Mouse (Mus musculus) gastrocnemius, adult 2 months (tissue): ENCODE results near the gene Dnaja3. TPM values are rescaled to one million over a fixed set of nuclear protein-coding genes. Genes with fewer than 3 reads are reported as not detected.

Experiments used
- DNase-seq: peaks from one replicate; pipeline ENCODE4 v3.0.0; 2022
- H3K27ac ChIP-seq: fragments of 200-600 bp; 2 replicates; pipeline ENCODE4 v1.8.1; 2022; ENCODE audit warnings: mild to moderate bottlenecking
- H3K4me3 ChIP-seq: fragments of 200-600 bp; 2 replicates; pipeline ENCODE4 v1.8.1; 2022; ENCODE audit warnings: mild to moderate bottlenecking, moderate library complexity
- CTCF ChIP-seq: fragments of 200-600 bp; IDR thresholded peaks from 2 replicates; pipeline ENCODE4 v1.8.1; 2022; ENCODE audit warnings: antibody characterized with exemption, mild to moderate bottlenecking, moderate library complexity
- intact Hi-C: fragments of 180-260 bp; cut with DNase I; formaldehyde crosslinking; loops from one replicate; pipeline ENCODE4 v1.15.1; 2025
- long read RNA-seq, 2 experiments: library from polyadenylated mRNA; stranded (forward); transcript quantifications; one replicate each; pipeline ENCODE4 v2.0.0; 2021
- total RNA-seq, 2 experiments: library from RNA; stranded (reverse); gene quantifications; 2 replicates each; pipeline ENCODE4 v1.2.3; 2021

Dnaja3 gene
- 100 to 1,000 TPM in 1 of 2 experiments, 10 to 100 TPM in 1; 86.4 to 110 TPM for total RNA-seq
- long read RNA-seq, experiment 1, transcript Dnaja3-201 (12 exons, 2,648 nt): minor isoform, 50 of 238 reads
- long read RNA-seq, experiment 1, transcript Dnaja3-202 (11 exons, 2,505 nt): major isoform, 166 of 238 reads
- long read RNA-seq, experiment 1, partial matches to known transcripts: 7 of 238 reads
- long read RNA-seq, experiment 1, other reads (novel, unspliced or antisense): 15 of 238 reads
- long read RNA-seq, experiment 2, transcript Dnaja3-201 (12 exons, 2,648 nt): minor isoform, 56 of 247 reads
- long read RNA-seq, experiment 2, transcript Dnaja3-202 (11 exons, 2,505 nt): major isoform, 176 of 247 reads
- long read RNA-seq, experiment 2, partial matches to known transcripts: 2 of 247 reads
- long read RNA-seq, experiment 2, other reads (novel, unspliced or antisense): 13 of 247 reads

GRCm38 (mm10) chr16:4639831-4640237 is at the start of gene Dnaja3, which contains the start of gene Vasn:
Dnaja3 (plus strand) TSS chr16:4639989.
Vasn (plus strand) TSS chr16:4639941.
- DNase-seq: peak; percentile 93
- TF ChIP-seq CTCF: no peak
- intact Hi-C loops: no loop called here
- Histone ChIP-seq H3K4me3 (peak within 1 kb of the TSS; percentile 84), H3K27ac (peak within 1 kb of the TSS; percentile 91)

- intact Hi-C loops: no loop called here
These were observed 49.6 kb upstream of the Dnaja3 start for GRCm38 (mm10) chr16:4590236-4590635.

GRCm38 (mm10) chr16:4592909-4593875 is 46.6 kb upstream of the Dnaja3 start:
- intact Hi-C loops: loop anchor here (1.0 kb wide), 1 partner anchor 14 kb away; no protein-coding TSS in a partner anchor
- TF ChIP-seq CTCF: peak; percentile 64
- H3K4me3 ChIP-seq: peak overlapping the region; percentile 89
- peak overlapping the region; percentile 87 for H3K27ac ChIP-seq
- peak; percentile 64 for DNase-seq

More at GRCm38 (mm10) chr16:4590236-4590635, 49.6 kb upstream of the Dnaja3 start:
- Histone ChIP-seq H3K4me3 (no peak overlapping the region), H3K27ac (no peak overlapping the region)
- no peak for TF ChIP-seq CTCF
- no peak for DNase-seq

- H3K27ac ChIP-seq: peak within 1 kb of the TSS; percentile 87
- DNase-seq: peak; percentile 79
- TF ChIP-seq CTCF: no peak
- peak within 1 kb of the TSS; percentile 89 for H3K4me3 ChIP-seq
- intact Hi-C loops: loop anchor here (1.0 kb wide), 1 partner anchor 13 kb away; no protein-coding TSS in a partner anchor
These were observed 45.6 kb upstream of the Dnaja3 start, which contains the start of gene Glis2 for GRCm38 (mm10) chr16:4593971-4594813. Glis2 (plus strand) TSS chr16:4594713.

- intact Hi-C loops: no loop called here
- Histone ChIP-seq H3K4me3 (peak overlapping the region; percentile 89), H3K27ac (peak overlapping the region; percentile 87)
- DNase-seq: no peak
- no peak for TF ChIP-seq CTCF
These were observed 44.8 kb upstream of the Dnaja3 start for GRCm38 (mm10) chr16:4594814-4595526.

- intact Hi-C loops: no loop called here
- H3K27ac ChIP-seq: peak overlapping the region; percentile 87
- peak overlapping the region; percentile 89 for H3K4me3 ChIP-seq
- peak; percentile 65 for DNase-seq
- TF ChIP-seq CTCF: no peak
These were observed 44.2 kb upstream of the Dnaja3 start for GRCm38 (mm10) chr16:4595527-4595963.

- TF ChIP-seq CTCF: no peak
- DNase-seq: peak; percentile 40
- peak overlapping the region; percentile 87 for H3K27ac ChIP-seq
- intact Hi-C loops: no loop called here
- H3K4me3 ChIP-seq: peak overlapping the region; percentile 89
These were observed 43.6 kb upstream of the Dnaja3 start for GRCm38 (mm10) chr16:4596141-4596728.

GRCm38 (mm10) chr16:4596836-4597235 is 43.0 kb upstream of the Dnaja3 start:
- peak overlapping the region; percentile 87 for H3K27ac ChIP-seq

GRCm38 (mm10) chr16:4597296-4597695 is 42.5 kb upstream of the Dnaja3 start:
- H3K4me3 ChIP-seq: peak overlapping the region; percentile 89; the same call in 1 of the 2 replicates
- DNase-seq: peak; percentile 32
- TF ChIP-seq CTCF: no peak
- H3K27ac ChIP-seq: peak overlapping the region; percentile 35; the same call in 1 of the 2 replicates
- intact Hi-C loops: no loop called here

More at GRCm38 (mm10) chr16:4596836-4597235, 43.0 kb upstream of the Dnaja3 start:
- intact Hi-C loops: no loop called here
- DNase-seq: no peak
- peak overlapping the region; percentile 89 for H3K4me3 ChIP-seq
- TF ChIP-seq CTCF: no peak

- no peak for TF ChIP-seq CTCF
- intact Hi-C loops: no loop called here
- DNase-seq: no peak
- Histone ChIP-seq H3K27ac (peak overlapping the region; percentile 0; the same call in 1 of the 2 replicates), H3K4me3 (no peak overlapping the region)
These were observed 41.7 kb upstream of the Dnaja3 start for GRCm38 (mm10) chr16:4598041-4598440.
